Mouse (Mus musculus) E14TG2a.4 (cell line): ENCODE data around the gene Tmem160.

Experiments
- CTCF ChIP-seq: conservative IDR thresholded peaks from 2 replicates; pipeline ENCODE4 v1.5.1; 2014; ENCODE audit warnings: low read length
- POU5F1 ChIP-seq: IDR thresholded peaks from 2 replicates; pipeline ENCODE4 v1.6.1; 2014; ENCODE audit warnings: low read length, borderline replicate concordance

DNA sequence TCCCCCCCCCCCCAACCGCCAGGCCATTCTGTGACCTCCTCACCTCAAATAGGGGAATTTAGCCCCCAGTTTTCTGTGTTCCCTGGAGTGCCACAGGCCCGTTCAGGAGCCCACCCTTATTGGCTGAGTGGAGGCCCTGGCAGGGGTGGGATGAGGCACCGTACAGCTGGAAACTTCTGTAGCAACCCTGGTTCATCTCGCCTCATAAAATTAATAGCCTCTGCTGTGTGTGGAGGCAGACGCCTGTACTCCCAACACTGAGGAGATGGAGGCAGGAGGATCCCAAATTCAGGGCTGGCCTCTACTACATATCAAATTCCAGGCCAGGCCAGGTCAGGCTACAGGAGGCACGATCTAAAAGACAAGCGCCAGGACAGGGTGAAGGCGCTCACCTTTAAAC lies 21.3 kb downstream of the Tmem160 start:
- TF ChIP-seq CTCF = no peak
- TF ChIP-seq POU5F1 = no peak
